Mouse (Mus musculus): Measurements from ENCODE around the gene Tas2r135. TPM values are rescaled to one million over a fixed set of nuclear protein-coding genes. Genes with fewer than 3 reads are reported as not detected.

Gene Tas2r135
- total and polyA plus RNA-seq, 3 experiments: not detected

DNA sequence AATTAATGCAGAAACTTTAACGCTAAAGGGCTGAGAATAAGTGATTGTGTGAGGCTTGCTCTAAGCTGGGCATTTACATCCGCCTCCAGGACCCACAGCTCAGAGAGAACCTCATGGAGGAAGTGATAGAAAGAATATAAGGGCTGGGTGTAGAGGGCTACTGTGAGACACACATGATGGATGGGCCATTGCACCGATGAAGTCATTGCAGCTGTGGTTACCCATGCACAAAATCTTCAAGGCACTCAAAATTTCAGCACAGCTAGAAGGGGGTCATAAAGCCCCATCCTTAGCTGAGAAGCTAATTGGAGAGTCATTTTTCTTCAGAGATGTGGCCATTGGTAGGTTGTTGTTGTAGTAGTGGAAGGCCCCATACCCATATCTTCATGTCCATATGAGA is 6.9 kb upstream of the Tas2r135 start:
- H3K79me2 ChIP-seq (ENCODE audit: control insufficient read depth, insufficient read depth, low read length, poor library complexity): no peaks in the 10 kb centered on the region
- peaks cover 2 to 11% of the 10 kb centered on the region in 2 experiments; a peak in 3 of 4 replicates for H3K4me1 ChIP-seq (ENCODE audit: control insufficient read depth in 1 of 2, insufficient read depth in 2 of 2, low read length in 2 of 2)
- H3K27me3 ChIP-seq (ENCODE audit: control insufficient read depth in 1 of 2, insufficient read depth in 2 of 2, low read length in 2 of 2): peaks cover 3 to 5% of the 10 kb centered on the region in 2 experiments; a peak in 3 of 4 replicates
- no peak overlapping the region for H3K9ac ChIP-seq (ENCODE audit: control insufficient read depth, low read depth, low read length, poor library complexity, severe bottlenecking)
- DNase-seq (ENCODE audit: low read depth, low spot score): no peak
- H3K9me3 ChIP-seq (replicated peaks; ENCODE audit: insufficient read depth, low read length): no peaks in the 10 kb centered on the region
- H3K36me3 ChIP-seq (ENCODE audit: control insufficient read depth in 1 of 2, insufficient read depth in 2 of 2, low read length in 2 of 2): peaks cover 0 to 11% of the 10 kb centered on the region in 2 experiments; a peak in 2 of 4 replicates
- TF ChIP-seq MAFK (IDR thresholded peaks at IDR 0.05; ENCODE audit: borderline replicate concordance, low read depth, low read length): no peak
- TF ChIP-seq ZMIZ1 (IDR thresholded peaks at IDR 0.05; ENCODE audit: low read depth, low read length): no peak
- TF ChIP-seq TAL1 (IDR thresholded peaks at IDR 0.05; ENCODE audit: low read length): no peak
- no peak for TF ChIP-seq E2F4 (IDR thresholded peaks at IDR 0.05; ENCODE audit: borderline replicate concordance, low read depth, low read length)
- no peak for TF ChIP-seq BHLHE40 (IDR thresholded peaks at IDR 0.05; ENCODE audit: borderline replicate concordance, low read depth, low read length)
- TF ChIP-seq ETS1 (IDR thresholded peaks at IDR 0.05; ENCODE audit: low read depth, low read length): no peak
- TF ChIP-seq MEF2A (IDR thresholded peaks at IDR 0.05; ENCODE audit: extremely low read depth, insufficient replicate concordance, low read depth, low read length, poor library complexity, severe bottlenecking): no peak
- no peak for TF ChIP-seq POLR2AphosphoS5 (IDR thresholded peaks at IDR 0.05; ENCODE audit: borderline replicate concordance, low read depth, low read length)
- no peak for TF ChIP-seq UBTF (IDR thresholded peaks at IDR 0.05; ENCODE audit: borderline replicate concordance, insufficient read depth, low read depth, low read length)
- TF ChIP-seq NRF1 (IDR thresholded peaks at IDR 0.05; ENCODE audit: insufficient read depth, low read depth, low read length, poor library complexity, severe bottlenecking): no peak
- no peak for TF ChIP-seq HCFC1 (IDR thresholded peaks at IDR 0.05; ENCODE audit: low read depth, low read length)
- no peak for TF ChIP-seq MYC (IDR thresholded peaks at IDR 0.05; ENCODE audit: low read depth, low read length)
- TF ChIP-seq ZC3H11A (IDR thresholded peaks at IDR 0.05; ENCODE audit: low read depth, low read length): no peak
- no peak for TF ChIP-seq MYB (IDR thresholded peaks at IDR 0.05; ENCODE audit: low read depth, low read length)
- H3K4me3 ChIP-seq (ENCODE audit: control insufficient read depth in 1 of 2, insufficient read depth in 1 of 2, low read depth in 2 of 2, low read length in 2 of 2): no peak overlapping the region
- H3K27ac ChIP-seq (ENCODE audit: control insufficient read depth, low read depth, low read length): no peak overlapping the region

DNA sequence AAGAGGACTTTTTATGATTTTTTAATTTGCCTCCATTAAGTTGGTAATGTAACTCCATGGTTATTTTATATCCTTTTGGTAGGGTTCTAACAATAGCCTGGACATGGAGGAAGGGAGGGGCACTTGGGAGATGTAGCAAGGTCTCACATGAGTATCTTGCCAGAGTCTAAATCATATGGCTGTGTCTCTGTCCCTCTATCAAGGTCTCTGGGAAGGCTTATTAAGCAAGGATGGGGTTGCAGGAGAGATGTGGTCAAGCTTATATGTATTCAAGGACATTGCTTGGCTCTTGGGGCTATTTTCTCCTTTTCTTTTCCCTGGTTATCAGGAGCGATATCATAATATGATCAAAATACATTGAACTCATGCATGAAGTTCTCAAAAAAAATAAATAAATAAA is 6.2 kb upstream of the Tas2r135 start:
- no peaks in the 10 kb centered on the region for H3K9me3 ChIP-seq (replicated peaks; ENCODE audit: insufficient read depth, low read length)
- H3K4me1 ChIP-seq (ENCODE audit: control insufficient read depth in 1 of 2, insufficient read depth in 2 of 2, low read length in 2 of 2): peaks cover 2 to 11% of the 10 kb centered on the region in 2 experiments; a peak in 3 of 4 replicates
- H3K36me3 ChIP-seq (ENCODE audit: control insufficient read depth in 1 of 2, insufficient read depth in 2 of 2, low read length in 2 of 2): peaks cover 0 to 11% of the 10 kb centered on the region in 2 experiments; a peak in 2 of 4 replicates
- no peaks in the 10 kb centered on the region for H3K79me2 ChIP-seq (ENCODE audit: control insufficient read depth, insufficient read depth, low read length, poor library complexity)
- no peak overlapping the region for H3K9ac ChIP-seq (ENCODE audit: control insufficient read depth, low read depth, low read length, poor library complexity, severe bottlenecking)
- TF ChIP-seq GATA1 (IDR thresholded peaks at IDR 0.05; ENCODE audit: low read depth, low read length): no peak
- TF ChIP-seq ETS1 (IDR thresholded peaks at IDR 0.05; ENCODE audit: low read depth, low read length): no peak
- TF ChIP-seq TBP (IDR thresholded peaks at IDR 0.05; ENCODE audit: low read depth, low read length): no peak
- TF ChIP-seq KAT2A (conservative IDR thresholded peaks at IDR 0.05; ENCODE audit: low read depth, low read length): no peak
- no peak for TF ChIP-seq ZNF384 (IDR thresholded peaks at IDR 0.05; ENCODE audit: low read depth, low read length)
- no peak for TF ChIP-seq USF1 (IDR thresholded peaks at IDR 0.05; ENCODE audit: low read depth, low read length)
- TF ChIP-seq SIN3A (IDR thresholded peaks at IDR 0.05; ENCODE audit: low read length): no peak
- TF ChIP-seq MYC (IDR thresholded peaks at IDR 0.05; ENCODE audit: low read depth, low read length): no peak
- no peak for TF ChIP-seq POLR2A (IDR thresholded peaks at IDR 0.05; ENCODE audit: control insufficient read depth in 1 of 2, insufficient read depth in 1 of 2, low read depth in 1 of 2, low read length in 2 of 2, poor library complexity in 1 of 2)
- TF ChIP-seq POLR2AphosphoS2 (IDR thresholded peaks at IDR 0.05; ENCODE audit: low read length): no peak
- TF ChIP-seq GABPA (IDR thresholded peaks at IDR 0.05; ENCODE audit: low read depth, low read length): no peak
- TF ChIP-seq MXI1 (IDR thresholded peaks at IDR 0.05; ENCODE audit: low read depth, low read length): no peak
- no peak for TF ChIP-seq RAD21 (IDR thresholded peaks at IDR 0.05; ENCODE audit: low read depth, low read length)
- no peak for TF ChIP-seq POLR2AphosphoS5 (IDR thresholded peaks at IDR 0.05; ENCODE audit: borderline replicate concordance, low read depth, low read length)
- TF ChIP-seq ELF1 (IDR thresholded peaks at IDR 0.05; ENCODE audit: low read depth, low read length): no peak
- no peak for TF ChIP-seq UBTF (IDR thresholded peaks at IDR 0.05; ENCODE audit: borderline replicate concordance, insufficient read depth, low read depth, low read length)
- no peak for TF ChIP-seq MYB (IDR thresholded peaks at IDR 0.05; ENCODE audit: low read depth, low read length)
- no peak for TF ChIP-seq E2F4 (IDR thresholded peaks at IDR 0.05; ENCODE audit: borderline replicate concordance, low read depth, low read length)
- no peak for TF ChIP-seq RCOR1 (IDR thresholded peaks at IDR 0.05; ENCODE audit: low read depth, low read length)
- no peak for TF ChIP-seq ZKSCAN1 (IDR thresholded peaks at IDR 0.05; ENCODE audit: low read depth, low read length)
- no peak overlapping the region for H3K27ac ChIP-seq (ENCODE audit: control insufficient read depth, low read depth, low read length)
- no peak for DNase-seq (ENCODE audit: low read depth, low spot score)
- no peak overlapping the region for H3K4me3 ChIP-seq (ENCODE audit: control insufficient read depth in 1 of 2, insufficient read depth in 1 of 2, low read depth in 2 of 2, low read length in 2 of 2)
- H3K27me3 ChIP-seq (ENCODE audit: control insufficient read depth in 1 of 2, insufficient read depth in 2 of 2, low read length in 2 of 2): peaks cover 0 to 4% of the 10 kb centered on the region in 2 experiments; a peak in 2 of 4 replicates
